Mouse (Mus musculus): ENCODE measurements around the gene Phlpp1. TPM values are rescaled to one million over a fixed set of nuclear protein-coding genes. Genes with fewer than 3 reads are reported as not detected.

Gene Phlpp1
- total and polyA plus RNA-seq, 2 experiments: 8.3 to 8.7 TPM

GRCm38 (mm10) chr1:106139137-106139536 lies 32.4 kb upstream of the Phlpp1 start:
- H3K27me3 ChIP-seq (ENCODE audit: control insufficient read depth, insufficient read depth, low read length): no peaks in the 10 kb centered on the region
- H3K4me3 ChIP-seq (ENCODE audit: insufficient read depth, low read depth, low read length): no peak overlapping the region
- no peak for DNase-seq (ENCODE audit: extremely low read depth, low read depth, low spot score)
- H3K27ac ChIP-seq (replicated peaks; ENCODE audit: insufficient read depth, low read depth, low read length): no peak overlapping the region
- no peak for TF ChIP-seq CTCF (IDR thresholded peaks at IDR 0.05; ENCODE audit: low read depth, low read length)
- TF ChIP-seq POLR2A (IDR thresholded peaks at IDR 0.05; ENCODE audit: extremely low read depth, insufficient read depth, low read length): no peak
- H3K9ac ChIP-seq (ENCODE audit: low read depth, low read length): no peak overlapping the region
- no peaks in the 10 kb centered on the region for H3K79me2 ChIP-seq (ENCODE audit: control insufficient read depth, insufficient read depth, low read length)
- 74% methylated on average over 1 of the region's 1 CpGs for WGBS
- no peaks in the 10 kb centered on the region for H3K4me1 ChIP-seq (ENCODE audit: control insufficient read depth, insufficient read depth, low read length)
- H3K36me3 ChIP-seq (ENCODE audit: control insufficient read depth, insufficient read depth, low read length): no peaks in the 10 kb centered on the region

GRCm38 (mm10) chr1:106142010-106142409 lies 29.5 kb upstream of the Phlpp1 start:
- Histone ChIP-seq H3K27ac (replicated peaks; ENCODE audit: insufficient read depth, low read depth, low read length) (no peak overlapping the region), H3K79me2 (ENCODE audit: control insufficient read depth, insufficient read depth, low read length) (no peaks in the 10 kb centered on the region), H3K9ac (ENCODE audit: low read depth, low read length) (no peak overlapping the region), H3K27me3 (ENCODE audit: control insufficient read depth, insufficient read depth, low read length) (no peaks in the 10 kb centered on the region), H3K4me3 (ENCODE audit: insufficient read depth, low read depth, low read length) (no peak overlapping the region), H3K4me1 (ENCODE audit: control insufficient read depth, insufficient read depth, low read length) (no peaks in the 10 kb centered on the region), H3K36me3 (ENCODE audit: control insufficient read depth, insufficient read depth, low read length) (no peaks in the 10 kb centered on the region)
- no peak for DNase-seq (ENCODE audit: extremely low read depth, low read depth, low spot score)
- no peak for TF ChIP-seq CTCF (IDR thresholded peaks at IDR 0.05; ENCODE audit: low read depth, low read length)
- 87% methylated on average over 1 of the region's 1 CpGs for WGBS

- no peaks in the 10 kb centered on the region for H3K79me2 ChIP-seq (ENCODE audit: control insufficient read depth, insufficient read depth, low read length)
- DNase-seq (ENCODE audit: extremely low read depth, low read depth, low spot score): no peak
- WGBS: 93% methylated on average over 2 of the region's 2 CpGs
- H3K27me3 ChIP-seq (ENCODE audit: control insufficient read depth, insufficient read depth, low read length): no peaks in the 10 kb centered on the region
- H3K9ac ChIP-seq (ENCODE audit: low read depth, low read length): no peak overlapping the region
- TF ChIP-seq CTCF (IDR thresholded peaks at IDR 0.05; ENCODE audit: low read depth, low read length) (no peak), POLR2A (IDR thresholded peaks at IDR 0.05; ENCODE audit: extremely low read depth, insufficient read depth, low read length) (no peak)
- H3K4me3 ChIP-seq (ENCODE audit: insufficient read depth, low read depth, low read length): no peak overlapping the region
- H3K27ac ChIP-seq (replicated peaks; ENCODE audit: insufficient read depth, low read depth, low read length): no peak overlapping the region
- no peaks in the 10 kb centered on the region for H3K36me3 ChIP-seq (ENCODE audit: control insufficient read depth, insufficient read depth, low read length)
- H3K4me1 ChIP-seq (ENCODE audit: control insufficient read depth, insufficient read depth, low read length): no peaks in the 10 kb centered on the region
These were observed 27.0 kb upstream of the Phlpp1 start for GRCm38 (mm10) chr1:106144534-106144933.

- WGBS: 36% methylated on average over 1 of the region's 1 CpGs
- no peak overlapping the region for H3K27ac ChIP-seq (replicated peaks; ENCODE audit: insufficient read depth, low read depth, low read length)
These were observed 26.5 kb upstream of the Phlpp1 start for GRCm38 (mm10) chr1:106145055-106145454.

GRCm38 (mm10) chr1:106145565-106146190 lies 25.9 kb upstream of the Phlpp1 start:
- no peaks in the 10 kb centered on the region for H3K27me3 ChIP-seq (ENCODE audit: control insufficient read depth, insufficient read depth, low read length)
- no peaks in the 10 kb centered on the region for H3K36me3 ChIP-seq (ENCODE audit: control insufficient read depth, insufficient read depth, low read length)
- TF ChIP-seq CTCF (IDR thresholded peaks at IDR 0.05; ENCODE audit: low read depth, low read length) (no peak), POLR2A (IDR thresholded peaks at IDR 0.05; ENCODE audit: extremely low read depth, insufficient read depth, low read length) (no peak)
- H3K4me3 ChIP-seq (ENCODE audit: insufficient read depth, low read depth, low read length): no peak overlapping the region
- DNase-seq (ENCODE audit: extremely low read depth, low read depth, low spot score): no peak
- H3K4me1 ChIP-seq (ENCODE audit: control insufficient read depth, insufficient read depth, low read length): no peaks in the 10 kb centered on the region
- no peak overlapping the region for H3K27ac ChIP-seq (replicated peaks; ENCODE audit: insufficient read depth, low read depth, low read length)
- H3K79me2 ChIP-seq (ENCODE audit: control insufficient read depth, insufficient read depth, low read length): no peaks in the 10 kb centered on the region
- 87% methylated on average over 4 of the region's 4 CpGs for WGBS
- no peak overlapping the region for H3K9ac ChIP-seq (ENCODE audit: low read depth, low read length)

More at GRCm38 (mm10) chr1:106145055-106145454, 26.5 kb upstream of the Phlpp1 start:
- Histone ChIP-seq H3K4me1 (ENCODE audit: control insufficient read depth, insufficient read depth, low read length) (no peaks in the 10 kb centered on the region), H3K79me2 (ENCODE audit: control insufficient read depth, insufficient read depth, low read length) (no peaks in the 10 kb centered on the region), H3K27me3 (ENCODE audit: control insufficient read depth, insufficient read depth, low read length) (no peaks in the 10 kb centered on the region), H3K9ac (ENCODE audit: low read depth, low read length) (no peak overlapping the region), H3K36me3 (ENCODE audit: control insufficient read depth, insufficient read depth, low read length) (no peaks in the 10 kb centered on the region), H3K4me3 (ENCODE audit: insufficient read depth, low read depth, low read length) (no peak overlapping the region)
- no peak for TF ChIP-seq POLR2A (IDR thresholded peaks at IDR 0.05; ENCODE audit: extremely low read depth, insufficient read depth, low read length)
- no peak for TF ChIP-seq CTCF (IDR thresholded peaks at IDR 0.05; ENCODE audit: low read depth, low read length)
- no peak for DNase-seq (ENCODE audit: extremely low read depth, low read depth, low spot score)

Data from liver, adult 2 months (tissue).